In the genomic region with DNA sequence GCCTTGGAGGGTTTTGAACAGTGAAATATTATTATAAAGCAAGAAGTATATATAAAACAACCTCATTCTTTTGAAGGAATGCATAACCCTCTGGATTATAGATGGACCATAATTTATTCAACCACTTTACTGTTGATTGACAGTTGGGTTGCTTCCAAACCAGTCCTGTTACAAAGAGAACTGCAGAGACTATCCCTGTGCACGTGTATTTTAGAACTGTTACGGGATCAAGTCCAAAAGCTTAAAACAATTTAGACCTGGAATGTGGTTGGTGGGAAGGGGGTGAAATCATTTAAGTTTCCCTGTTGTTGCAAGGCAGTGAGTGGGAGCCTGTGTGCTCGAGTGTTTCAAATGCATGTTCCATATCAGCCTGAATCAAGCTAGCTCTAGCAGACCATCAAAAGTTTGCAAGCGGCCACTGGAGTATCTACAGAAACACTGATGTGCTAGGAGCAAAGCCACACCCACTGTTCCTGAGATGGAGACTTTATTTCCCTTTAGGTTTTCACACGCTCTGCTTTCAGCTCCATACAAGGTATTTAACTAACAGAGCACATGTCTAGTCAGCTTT, we compare ENCODE assay signal across 28 mouse cellular contexts.
A peak's percentile ranks its signal among the peaks of the same experiment; 100 is the strongest.
DNase-seq lines count a peak whose midpoint lies in the region; ATAC-seq and TF ChIP-seq lines count a peak whose summit lies in the region.
"Had no signal": no experiment of that assay in that cellular context is flagged by ENCODE, and none has a peak within 500 bp of the region (broad histone marks: within the 10 kb centered on the region; RNA-seq: fewer than 3 reads in every experiment).

No protein-coding gene starts in this region.

- no peak overlapping the region for H3K9ac ChIP-seq in forebrain, embryonic 15.5 days (replicated peaks)
- H3K9ac ChIP-seq in forebrain, embryonic 16.5 days (replicated peaks; ENCODE audit: low read depth, low read length) = no peak overlapping the region
- H3K9ac ChIP-seq in kidney, postnatal 0 days (ENCODE audit: low read depth, low read length) = no peak overlapping the region
- H3K9ac ChIP-seq in kidney, embryonic 16.5 days (replicated peaks; ENCODE audit: low read length) = no peak overlapping the region
- no peak overlapping the region for H3K9ac ChIP-seq in midbrain, embryonic 11.5 days (ENCODE audit: low read length)
- H3K9ac ChIP-seq: hindbrain, embryonic 12.5 days; limb, embryonic 12.5 days; liver, embryonic 12.5 days; liver, postnatal 0 days; midbrain, embryonic 12.5 days; neural tube, embryonic 13.5 days; stomach, embryonic 15.5 days had no signal

- 43% methylated on average over 5 of the region's 5 CpGs for WGBS in forebrain, embryonic 15.5 days
- WGBS in forebrain, embryonic 16.5 days = 37% methylated on average over 5 of the region's 5 CpGs
- WGBS in kidney, postnatal 0 days = 54% methylated on average over 5 of the region's 5 CpGs
- WGBS in kidney, embryonic 16.5 days = 51% methylated on average over 5 of the region's 5 CpGs
- 86% methylated on average over 5 of the region's 5 CpGs for WGBS in midbrain, embryonic 11.5 days

- H3K36me3 ChIP-seq in forebrain, embryonic 15.5 days = no peaks in the 10 kb centered on the region
- H3K36me3 ChIP-seq in forebrain, embryonic 16.5 days (ENCODE audit: control insufficient read depth, insufficient read depth) = no peaks in the 10 kb centered on the region
- H3K36me3 ChIP-seq in kidney, postnatal 0 days (ENCODE audit: insufficient read depth, low read length) = no peaks in the 10 kb centered on the region
- no peaks in the 10 kb centered on the region for H3K36me3 ChIP-seq in kidney, embryonic 16.5 days (ENCODE audit: insufficient read depth, low read length)
- no peaks in the 10 kb centered on the region for H3K36me3 ChIP-seq in midbrain, embryonic 11.5 days (ENCODE audit: control insufficient read depth, insufficient read depth, low read length)
- H3K36me3 ChIP-seq: hindbrain, embryonic 12.5 days; limb, embryonic 12.5 days; liver, embryonic 12.5 days; midbrain, embryonic 12.5 days; neural tube, embryonic 13.5 days; stomach, embryonic 15.5 days had no signal

- no peak for TF ChIP-seq CTCF in kidney, postnatal 0 days (IDR thresholded peaks at IDR 0.05; ENCODE audit: low read depth)
- TF ChIP-seq CTCF in brain, embryonic 14.5 days (IDR thresholded peaks at IDR 0.05; ENCODE audit: borderline replicate concordance, extremely low read depth, insufficient read depth, insufficient read length) = no peak
- TF ChIP-seq CTCF in embryonic fibroblast, embryonic 13.5 days (IDR thresholded peaks at IDR 0.05; ENCODE audit: borderline replicate concordance, insufficient read depth, low read length) = no peak

- H3K4me2 ChIP-seq in forebrain, embryonic 15.5 days (replicated peaks) = no peak overlapping the region
- no peak overlapping the region for H3K4me2 ChIP-seq in forebrain, embryonic 16.5 days (ENCODE audit: low read length)
- no peak overlapping the region for H3K4me2 ChIP-seq in kidney, postnatal 0 days (ENCODE audit: low read length)
- H3K4me2 ChIP-seq in kidney, embryonic 16.5 days (replicated peaks; ENCODE audit: low read depth, low read length) = no peak overlapping the region
- no peak overlapping the region for H3K4me2 ChIP-seq in midbrain, embryonic 11.5 days
- H3K4me2 ChIP-seq: heart, embryonic 11.5 days; hindbrain, embryonic 12.5 days; limb, embryonic 12.5 days; liver, embryonic 12.5 days; midbrain, embryonic 12.5 days; neural tube, embryonic 13.5 days; stomach, embryonic 15.5 days had no signal

- ATAC-seq in forebrain, embryonic 15.5 days (replicated peaks) = 0 out of 2 replicates have a peak, but pooled peaks have one; percentile 23
- no peak for ATAC-seq in forebrain, embryonic 16.5 days
- no peak for ATAC-seq in kidney, postnatal 0 days (replicated peaks; ENCODE audit: low FRiP score, low read depth)
- ATAC-seq in kidney, embryonic 16.5 days (ENCODE audit: low FRiP score, low TSS enrichment) = no peak
- no peak for ATAC-seq in midbrain, embryonic 11.5 days (ENCODE audit: low FRiP score)
- ATAC-seq: hindbrain, postnatal 0 days; intestine, embryonic 16.5 days; liver, embryonic 12.5 days; liver, postnatal 0 days had no signal

- no peaks in the 10 kb centered on the region for H3K27me3 ChIP-seq in forebrain, embryonic 15.5 days
- no peaks in the 10 kb centered on the region for H3K27me3 ChIP-seq in forebrain, embryonic 16.5 days (replicated peaks; ENCODE audit: control insufficient read depth, insufficient read depth, low read length)
- no peaks in the 10 kb centered on the region for H3K27me3 ChIP-seq in kidney, postnatal 0 days (ENCODE audit: insufficient read depth, low read length)
- H3K27me3 ChIP-seq in kidney, embryonic 16.5 days (ENCODE audit: insufficient read depth, low read length) = no peaks in the 10 kb centered on the region
- no peaks in the 10 kb centered on the region for H3K27me3 ChIP-seq in midbrain, embryonic 11.5 days (ENCODE audit: control insufficient read depth, insufficient read depth, low read length)
- H3K27me3 ChIP-seq: hindbrain, embryonic 12.5 days; midbrain, embryonic 12.5 days; neural tube, embryonic 13.5 days; stomach, embryonic 15.5 days had no signal

- H3K4me3 ChIP-seq in forebrain, embryonic 15.5 days = no peak overlapping the region
- H3K4me3 ChIP-seq in forebrain, embryonic 16.5 days (replicated peaks; ENCODE audit: low read length) = no peak overlapping the region
- H3K4me3 ChIP-seq in kidney, postnatal 0 days (replicated peaks; ENCODE audit: low read depth, low read length) = no peak overlapping the region
- no peak overlapping the region for H3K4me3 ChIP-seq in kidney, embryonic 16.5 days (ENCODE audit: low read length)
- H3K4me3 ChIP-seq in embryonic fibroblast, embryonic 13.5 days (ENCODE audit: insufficient read depth, low read length) = no peak overlapping the region
- H3K4me3 ChIP-seq in midbrain, embryonic 11.5 days (ENCODE audit: low read depth, low read length) = no peak overlapping the region
- H3K4me3 ChIP-seq: hindbrain, embryonic 12.5 days; limb, embryonic 12.5 days; liver, embryonic 12.5 days; midbrain, embryonic 12.5 days; neural tube, embryonic 13.5 days; stomach, embryonic 15.5 days had no signal

- H3K4me1 ChIP-seq in forebrain, embryonic 15.5 days = 0 out of 2 replicates have a peak, but pooled peaks cover 4% of the 10 kb centered on the region
- H3K4me1 ChIP-seq in forebrain, embryonic 16.5 days (replicated peaks; ENCODE audit: control insufficient read depth, insufficient read depth, low read length) = no peaks in the 10 kb centered on the region
- H3K4me1 ChIP-seq in kidney, postnatal 0 days (replicated peaks; ENCODE audit: insufficient read depth, low read length) = no peaks in the 10 kb centered on the region
- H3K4me1 ChIP-seq in kidney, embryonic 16.5 days (ENCODE audit: insufficient read depth, low read length) = no peaks in the 10 kb centered on the region
- no peaks in the 10 kb centered on the region; the same call in none of the 2 replicates for H3K4me1 ChIP-seq in embryonic fibroblast, embryonic 13.5 days (ENCODE audit: control insufficient read depth, insufficient read depth, low read length)
- no peaks in the 10 kb centered on the region for H3K4me1 ChIP-seq in midbrain, embryonic 11.5 days (ENCODE audit: control insufficient read depth, insufficient read depth, low read length)
- H3K4me1 ChIP-seq: hindbrain, embryonic 12.5 days; limb, embryonic 12.5 days; liver, embryonic 12.5 days; midbrain, embryonic 12.5 days; neural tube, embryonic 13.5 days; stomach, embryonic 15.5 days had no signal

- no peak overlapping the region for H3K27ac ChIP-seq in forebrain, embryonic 15.5 days (replicated peaks)
- no peak overlapping the region for H3K27ac ChIP-seq in forebrain, embryonic 16.5 days (ENCODE audit: low read length)
- no peak overlapping the region for H3K27ac ChIP-seq in kidney, postnatal 0 days
- H3K27ac ChIP-seq in kidney, embryonic 16.5 days (ENCODE audit: low read length) = no peak overlapping the region
- H3K27ac ChIP-seq in embryonic fibroblast, embryonic 13.5 days (ENCODE audit: insufficient read depth, low read length) = peak overlapping the region; percentile 32; the same call in 1 of the 2 replicates
- no peak overlapping the region for H3K27ac ChIP-seq in midbrain, embryonic 11.5 days (ENCODE audit: low read depth, low read length)
- H3K27ac ChIP-seq: hindbrain, embryonic 12.5 days; hindbrain, postnatal 0 days; limb, embryonic 12.5 days; liver, embryonic 12.5 days; midbrain, embryonic 12.5 days; neural tube, embryonic 13.5 days; stomach, embryonic 15.5 days had no signal

- DNase-seq in kidney, postnatal 0 days (ENCODE audit: low spot score) = peak; percentile 3
- peak; percentile 35 for DNase-seq in brain, embryonic 14.5 days (ENCODE audit: low read depth)
- no peak for DNase-seq in midbrain, embryonic 11.5 days (ENCODE audit: low spot score, missing footprints)
- DNase-seq: adrenal gland, adult 8-10 months; cerebellum, adult 9-10 months; cerebellum, postnatal 36 days; gastrocnemius, postnatal 25 days; heart, adult 18-20 months; heart, postnatal 36 days; kidney, adult 9 months; kidney, postnatal 25 days; liver, postnatal 0 days; lung, postnatal 36 days; thymus, adult 2 months; thymus, postnatal 36 days had no signal

- no peak for TF ChIP-seq POLR2A in brain, embryonic 14.5 days (IDR thresholded peaks at IDR 0.05; ENCODE audit: borderline replicate concordance, extremely low read depth, insufficient read depth, insufficient read length, poor library complexity, severe bottlenecking)
- TF ChIP-seq POLR2A in embryonic fibroblast, embryonic 13.5 days (IDR thresholded peaks at IDR 0.05; ENCODE audit: low read depth, low read length) = no peak

- H3K9me3 ChIP-seq in forebrain, embryonic 15.5 days = no peaks in the 10 kb centered on the region
- no peaks in the 10 kb centered on the region for H3K9me3 ChIP-seq in forebrain, embryonic 16.5 days (ENCODE audit: control insufficient read depth, low read length)
- no peaks in the 10 kb centered on the region for H3K9me3 ChIP-seq in kidney, postnatal 0 days (replicated peaks; ENCODE audit: low read length)
- no peaks in the 10 kb centered on the region for H3K9me3 ChIP-seq in kidney, embryonic 16.5 days (ENCODE audit: low read length)
- H3K9me3 ChIP-seq in midbrain, embryonic 11.5 days (ENCODE audit: control insufficient read depth, low read length) = no peaks in the 10 kb centered on the region
- H3K9me3 ChIP-seq: hindbrain, embryonic 12.5 days; limb, embryonic 12.5 days; liver, embryonic 12.5 days; midbrain, embryonic 12.5 days; neural tube, embryonic 13.5 days; stomach, embryonic 15.5 days had no signal
